Comparison of ENCODE assay signal across 9 mouse cellular contexts in genomic region chr8:125963807-125964211, GRCm38 (mm10). TPM values are rescaled to one million over a fixed set of nuclear protein-coding genes. Genes with fewer than 3 reads are reported as not detected.
DNase-seq lines count a peak whose midpoint lies in the region; ATAC-seq and TF ChIP-seq lines count a peak whose summit lies in the region.
"Had no signal": no experiment of that assay in that cellular context is flagged by ENCODE, and none has a peak within 500 bp of the region (broad histone marks: within the 10 kb centered on the region; RNA-seq: fewer than 3 reads in every experiment).

No protein-coding gene starts in this region.

- no peak for TF ChIP-seq POLR2A in thymus, adult 2 months (IDR thresholded peaks at IDR 0.05; ENCODE audit: control insufficient read depth, extremely low read depth, insufficient read depth, low read length, poor library complexity)

- H3K4me2 ChIP-seq in lung, embryonic 14.5 days, result peak overlapping the region; percentile 48
- peak overlapping the region; percentile 32 for H3K4me2 ChIP-seq in intestine, embryonic 14.5 days (ENCODE audit: low read length)

- no peak overlapping the region; the same call in 1 of the 2 replicates for H3K4me3 ChIP-seq in lung, embryonic 14.5 days (ENCODE audit: low read depth, low read length)
- H3K4me3 ChIP-seq in embryonic facial prominence, embryonic 10.5 days, result peak overlapping the region; percentile 36
- H3K4me3 ChIP-seq in intestine, embryonic 14.5 days (ENCODE audit: low read depth, low read length), result no peak overlapping the region
- H3K4me3 ChIP-seq in thymus, adult 2 months (ENCODE audit: control insufficient read depth, insufficient read depth, low read length), result no peak overlapping the region

- WGBS in lung, embryonic 14.5 days, result 2% methylated on average over 11 of the region's 11 CpGs
- 5% methylated on average over 11 of the region's 11 CpGs for WGBS in embryonic facial prominence, embryonic 10.5 days
- WGBS in intestine, embryonic 14.5 days, result 6% methylated on average over 11 of the region's 11 CpGs
- WGBS in thymus, adult 2 months, result 30% methylated on average over 11 of the region's 11 CpGs

- no peaks in the 10 kb centered on the region for H3K36me3 ChIP-seq in lung, embryonic 14.5 days (ENCODE audit: insufficient read depth)
- no peaks in the 10 kb centered on the region for H3K36me3 ChIP-seq in embryonic facial prominence, embryonic 10.5 days (replicated peaks)
- H3K36me3 ChIP-seq in intestine, embryonic 14.5 days (ENCODE audit: control insufficient read depth, insufficient read depth, low read length), result no peaks in the 10 kb centered on the region
- H3K36me3 ChIP-seq in thymus, adult 2 months (ENCODE audit: control insufficient read depth, insufficient read depth, low read length), result no peaks in the 10 kb centered on the region

- no peak for DNase-seq in lung, embryonic 14.5 days
- no peak for DNase-seq in lung, adult 18-20 months
- no peak for DNase-seq in embryonic facial prominence, embryonic 10.5 days (ENCODE audit: low spot score)
- DNase-seq in intestine, embryonic 14.5 days (ENCODE audit: low spot score), result no peak
- DNase-seq in retina, postnatal 1 day, result peak; percentile 73
- DNase-seq in frontal cortex, postnatal 36 days (ENCODE audit: low spot score in 2 of 2), result no peak
- DNase-seq in layer of hippocampus, postnatal 14 days (ENCODE audit: low spot score in 2 of 2), result no peak
- no peak for DNase-seq in thymus, adult 2 months

- ATAC-seq in lung, embryonic 14.5 days (ENCODE audit: insufficient read depth), result no peak
- no peak for ATAC-seq in intestine, embryonic 14.5 days (replicated peaks; ENCODE audit: low FRiP score, low TSS enrichment, low read depth)

- H3K27ac ChIP-seq in lung, embryonic 14.5 days (ENCODE audit: low read depth), result no peak overlapping the region
- no peak overlapping the region; the same call in 1 of the 2 replicates for H3K27ac ChIP-seq in embryonic facial prominence, embryonic 10.5 days (replicated peaks)
- no peak overlapping the region for H3K27ac ChIP-seq in intestine, embryonic 14.5 days (ENCODE audit: low read depth)
- H3K27ac ChIP-seq in thymus, adult 2 months (ENCODE audit: control insufficient read depth, insufficient read depth, low read length), result no peak overlapping the region
- H3K27ac ChIP-seq: liver, embryonic 14.5 days had no signal

- peaks cover 7% of the 10 kb centered on the region; the same call in 1 of the 2 replicates for H3K9me3 ChIP-seq in lung, embryonic 14.5 days (ENCODE audit: low read depth, low read length)
- peaks cover 16% of the 10 kb centered on the region; the same call in 1 of the 2 replicates for H3K9me3 ChIP-seq in embryonic facial prominence, embryonic 10.5 days
- H3K9me3 ChIP-seq in intestine, embryonic 14.5 days (ENCODE audit: control insufficient read depth, low read length), result peaks cover 5% of the 10 kb centered on the region

- no peak for TF ChIP-seq CTCF in lung, embryonic 14.5 days (IDR thresholded peaks at IDR 0.05; ENCODE audit: low read depth)
- TF ChIP-seq CTCF in thymus, adult 2 months (IDR thresholded peaks at IDR 0.05; ENCODE audit: borderline replicate concordance, control insufficient read depth, extremely low read depth, insufficient read depth, low read length, poor library complexity), result no peak

- H3K9ac ChIP-seq in lung, embryonic 14.5 days, result no peak overlapping the region
- H3K9ac ChIP-seq in intestine, embryonic 14.5 days (ENCODE audit: low read length), result no peak overlapping the region
- H3K9ac ChIP-seq: liver, embryonic 14.5 days had no signal

- H3K4me1 ChIP-seq in lung, embryonic 14.5 days (ENCODE audit: insufficient read depth), result no peaks in the 10 kb centered on the region
- H3K4me1 ChIP-seq in embryonic facial prominence, embryonic 10.5 days, result peaks cover 10% of the 10 kb centered on the region
- no peaks in the 10 kb centered on the region for H3K4me1 ChIP-seq in intestine, embryonic 14.5 days (replicated peaks; ENCODE audit: control insufficient read depth, insufficient read depth, low read length)
- H3K4me1 ChIP-seq in thymus, adult 2 months (replicated peaks; ENCODE audit: control insufficient read depth, insufficient read depth, low read length), result no peaks in the 10 kb centered on the region

- H3K27me3 ChIP-seq in lung, embryonic 14.5 days (ENCODE audit: insufficient read depth, low read length), result peaks cover 10% of the 10 kb centered on the region; the same call in 1 of the 2 replicates
- peaks cover 42% of the 10 kb centered on the region for H3K27me3 ChIP-seq in embryonic facial prominence, embryonic 10.5 days (replicated peaks; ENCODE audit: low read depth, poor library complexity, severe bottlenecking)
- 0 out of 2 replicates have a peak, but pooled peaks cover 3% of the 10 kb centered on the region for H3K27me3 ChIP-seq in intestine, embryonic 14.5 days (replicated peaks; ENCODE audit: control insufficient read depth, insufficient read depth, low read length)
- H3K27me3 ChIP-seq in thymus, adult 2 months (ENCODE audit: control insufficient read depth, insufficient read depth, low read length), result 0 out of 2 replicates have a peak, but pooled peaks cover 2% of the 10 kb centered on the region

RNA-seq across cellular contexts. Expression of gene Kcnk1, which starts 31.2 kb away (rescaled TPM):
- polyA plus RNA-seq in lung, embryonic 14.5 days (2014; fragmentation: Nextera tagmentation; extraction: Ambion mirVana), result 48.3 and 49.0 TPM in 2 replicates
- 17.0 and 17.9 TPM in 2 replicates for polyA plus RNA-seq in embryonic facial prominence, embryonic 10.5 days (2016; fragmentation: Nextera tagmentation; extraction: Ambion mirVana)
- 46.2 and 50.3 TPM in 2 replicates for polyA plus RNA-seq in intestine, embryonic 14.5 days (2014; fragmentation: Nextera tagmentation; extraction: Ambion mirVana)
- total RNA-seq in layer of hippocampus, postnatal 14 days (2021), result 10 to 100 TPM; 82.8 to 86.9 TPM
- 1.1 and 1.6 TPM in 2 replicates for polyA plus RNA-seq in thymus, adult 2 months (2012; rRNA removed)

RNA-seq across cellular contexts. Expression of gene Map3k21, which starts 53.6 kb away (rescaled TPM):
- polyA plus RNA-seq in lung, embryonic 14.5 days (2014; fragmentation: Nextera tagmentation; extraction: Ambion mirVana), result 4.1 and 5.3 TPM in 2 replicates
- 0.04 and 0.06 TPM in 2 replicates for polyA plus RNA-seq in embryonic facial prominence, embryonic 10.5 days (2016; fragmentation: Nextera tagmentation; extraction: Ambion mirVana)
- polyA plus RNA-seq in intestine, embryonic 14.5 days (2014; fragmentation: Nextera tagmentation; extraction: Ambion mirVana), result 3.9 and 4.7 TPM in 2 replicates
- total RNA-seq in layer of hippocampus, postnatal 14 days (2021), result 1 to 10 TPM; 1.7 TPM
- 0.03 TPM in 2 replicates for polyA plus RNA-seq in thymus, adult 2 months (2012; rRNA removed)
